Comparison of ENCODE assay signal across 8 mouse cellular contexts in genomic region chr11:89124411-89124810, GRCm38 (mm10). TPM values are rescaled to one million over a fixed set of nuclear protein-coding genes. Genes with fewer than 3 reads are reported as not detected.
DNase-seq lines count a peak whose midpoint lies in the region; ATAC-seq lines count a peak whose summit lies in the region.

No protein-coding gene starts in this region.

- no peak for DNase-seq in heart, adult 11 months
- DNase-seq in R1 (ENCODE audit: low read depth, low spot score), result peak; percentile 42
- peak; percentile 27 for DNase-seq in embryonic facial prominence, embryonic 11.5 days (ENCODE audit: low spot score)
- DNase-seq in limb, embryonic 11.5 days (ENCODE audit: low spot score), result peak; percentile 33
- no peak for DNase-seq in frontal cortex, postnatal 10 days (ENCODE audit: low spot score in 2 of 2)

- H3K4me3 ChIP-seq in heart, embryonic 16.5 days (ENCODE audit: low read length), result no peak overlapping the region
- H3K4me3 ChIP-seq in embryonic facial prominence, embryonic 11.5 days (ENCODE audit: low read depth, low read length), result no peak overlapping the region
- H3K4me3 ChIP-seq in limb, embryonic 11.5 days (ENCODE audit: low read depth, low read length), result no peak overlapping the region

- 0 out of 2 replicates have a peak, but pooled peaks cover 2% of the 10 kb centered on the region for H3K9me3 ChIP-seq in heart, embryonic 16.5 days (replicated peaks; ENCODE audit: control insufficient read depth, low read length)
- H3K9me3 ChIP-seq in embryonic facial prominence, embryonic 11.5 days (replicated peaks; ENCODE audit: control insufficient read depth, low read length), result no peaks in the 10 kb centered on the region
- H3K9me3 ChIP-seq in limb, embryonic 11.5 days (ENCODE audit: control insufficient read depth, low read length), result no peaks in the 10 kb centered on the region

- 16% methylated on average over 13 of the region's 13 CpGs for WGBS in heart, embryonic 16.5 days
- WGBS in embryonic facial prominence, embryonic 11.5 days, result 14% methylated on average over 13 of the region's 13 CpGs
- WGBS in limb, embryonic 11.5 days, result 21% methylated on average over 13 of the region's 13 CpGs

- no peak overlapping the region for H3K9ac ChIP-seq in heart, embryonic 16.5 days (ENCODE audit: low read length)
- H3K9ac ChIP-seq in embryonic facial prominence, embryonic 11.5 days (replicated peaks; ENCODE audit: low read length), result no peak overlapping the region
- no peak overlapping the region for H3K9ac ChIP-seq in limb, embryonic 11.5 days (ENCODE audit: low read length)

- no peaks in the 10 kb centered on the region for H3K27me3 ChIP-seq in heart, embryonic 16.5 days (ENCODE audit: control insufficient read depth, insufficient read depth, low read length)
- H3K27me3 ChIP-seq in embryonic facial prominence, embryonic 11.5 days (ENCODE audit: control insufficient read depth, insufficient read depth, low read length), result no peaks in the 10 kb centered on the region
- H3K27me3 ChIP-seq in limb, embryonic 11.5 days (ENCODE audit: control insufficient read depth, insufficient read depth, low read length), result no peaks in the 10 kb centered on the region

- no peaks in the 10 kb centered on the region for H3K4me1 ChIP-seq in heart, embryonic 16.5 days (ENCODE audit: control insufficient read depth, insufficient read depth, low read length)
- peaks cover 4% of the 10 kb centered on the region for H3K4me1 ChIP-seq in embryonic facial prominence, embryonic 11.5 days (ENCODE audit: control insufficient read depth, insufficient read depth, low read length)
- H3K4me1 ChIP-seq in limb, embryonic 11.5 days (ENCODE audit: control insufficient read depth, insufficient read depth, low read length), result peaks cover 6% of the 10 kb centered on the region; the same call in 1 of the 2 replicates

- no peak for ATAC-seq in heart, embryonic 16.5 days (replicated peaks; ENCODE audit: extremely low read depth, insufficient read depth, low FRiP score)
- ATAC-seq in embryonic facial prominence, embryonic 11.5 days (replicated peaks; ENCODE audit: insufficient number of reproducible peaks, low FRiP score, low TSS enrichment, low read depth), result no peak
- no peak for ATAC-seq in limb, embryonic 11.5 days (ENCODE audit: insufficient number of reproducible peaks, low FRiP score, low TSS enrichment, low read depth)
- ATAC-seq in megakaryocyte-erythroid progenitor cell, adult 5-6 weeks (replicated peaks; ENCODE audit: low FRiP score, low TSS enrichment, poor library complexity, severe bottlenecking), result no peak
- no peak for ATAC-seq in megakaryocyte progenitor cell, adult 5-6 weeks (replicated peaks; ENCODE audit: poor library complexity)

- H3K4me2 ChIP-seq in heart, embryonic 16.5 days (ENCODE audit: low read depth, low read length), result peak overlapping the region; percentile 5; the same call in 1 of the 2 replicates
- no peak overlapping the region for H3K4me2 ChIP-seq in embryonic facial prominence, embryonic 11.5 days (ENCODE audit: low read depth, low read length)
- H3K4me2 ChIP-seq in limb, embryonic 11.5 days (ENCODE audit: low read depth, severe bottlenecking), result no peak overlapping the region

- H3K27ac ChIP-seq in heart, embryonic 16.5 days (ENCODE audit: low read length), result no peak overlapping the region
- no peak overlapping the region for H3K27ac ChIP-seq in embryonic facial prominence, embryonic 11.5 days (replicated peaks; ENCODE audit: low read depth, low read length)
- no peak overlapping the region for H3K27ac ChIP-seq in limb, embryonic 11.5 days (replicated peaks; ENCODE audit: low read depth, low read length)

- H3K36me3 ChIP-seq in heart, embryonic 16.5 days (ENCODE audit: control insufficient read depth, insufficient read depth), result no peaks in the 10 kb centered on the region
- no peaks in the 10 kb centered on the region for H3K36me3 ChIP-seq in embryonic facial prominence, embryonic 11.5 days (replicated peaks; ENCODE audit: control insufficient read depth, insufficient read depth, low read depth, low read length)
- H3K36me3 ChIP-seq in limb, embryonic 11.5 days (ENCODE audit: control insufficient read depth, insufficient read depth, low read length), result no peaks in the 10 kb centered on the region

RNA-seq across cellular contexts. Expression of gene Gm525, which starts 50.8 kb away (rescaled TPM):
- polyA plus RNA-seq in heart, embryonic 16.5 days (2015; fragmentation: Nextera tagmentation; extraction: Ambion mirVana), result 4.7 and 9.1 TPM in 2 replicates
- not detected in 2 replicates for polyA plus RNA-seq in embryonic facial prominence, embryonic 11.5 days (2014; fragmentation: Nextera tagmentation; extraction: Ambion mirVana)
- polyA plus RNA-seq in limb, embryonic 11.5 days (2014; fragmentation: Nextera tagmentation; extraction: Ambion mirVana), result not detected in 2 replicates
- not detected in 2 replicates for total RNA-seq in megakaryocyte-erythroid progenitor cell, adult 5-6 weeks (2014; fragmentation: Nextera tagmentation)
- not detected in 2 replicates for total RNA-seq in megakaryocyte-erythroid progenitor cell, adult 5-6 weeks (2017)
- not detected in 2 replicates for total RNA-seq in megakaryocyte progenitor cell, adult 5-6 weeks (2015)
- not detected in 2 replicates for total RNA-seq in megakaryocyte progenitor cell, adult 5-6 weeks (2017)

RNA-seq across cellular contexts. Expression of gene Dgke, which starts 57.8 kb away (rescaled TPM):
- 7.8 and 8.7 TPM in 2 replicates for polyA plus RNA-seq in heart, embryonic 16.5 days (2015; fragmentation: Nextera tagmentation; extraction: Ambion mirVana)
- polyA plus RNA-seq in embryonic facial prominence, embryonic 11.5 days (2014; fragmentation: Nextera tagmentation; extraction: Ambion mirVana), result 3.3 and 3.7 TPM in 2 replicates
- polyA plus RNA-seq in limb, embryonic 11.5 days (2014; fragmentation: Nextera tagmentation; extraction: Ambion mirVana), result 3.5 and 3.7 TPM in 2 replicates
- 5.8 and 6.9 TPM in 2 replicates for total RNA-seq in megakaryocyte-erythroid progenitor cell, adult 5-6 weeks (2014; fragmentation: Nextera tagmentation)
- 5.4 and 6.2 TPM in 2 replicates for total RNA-seq in megakaryocyte-erythroid progenitor cell, adult 5-6 weeks (2017)
- total RNA-seq in megakaryocyte progenitor cell, adult 5-6 weeks (2015), result 2.6 and 3.6 TPM in 2 replicates
- 4.6 and 6.2 TPM in 2 replicates for total RNA-seq in megakaryocyte progenitor cell, adult 5-6 weeks (2017)

Comparison
In these comparisons a context has a peak if more than half of its experiments do, and no peak if none do; other contexts are left out.
1. DNase-seq: peak in R1 (single experiment), embryonic facial prominence, embryonic 11.5 days (single experiment) and limb, embryonic 11.5 days (single experiment); none in heart, adult 11 months (single experiment) and frontal cortex, postnatal 10 days (0 of 2).